Mouse (Mus musculus) 3T3-L1 (cell line): ENCODE results near the gene Elovl6.

Experiments
- DNase-seq: peaks from one replicate; pipeline ENCODE4 v3.0.0-alpha.2; 2015; ENCODE audit warnings: low read depth, low spot score

Gene Elovl6

GRCm38 (mm10) chr3:129541456-129541855 is 9.3 kb downstream of the Elovl6 start:
- DNase-seq, result no peak

- no peak for DNase-seq
Measured at GRCm38 (mm10) chr3:129543376-129543775, 11.2 kb downstream of the Elovl6 start.

- no peak for DNase-seq
Measured at GRCm38 (mm10) chr3:129544217-129544616, 12.1 kb downstream of the Elovl6 start.

GRCm38 (mm10) chr3:129545228-129545627 is 13.1 kb downstream of the Elovl6 start:
- no peak for DNase-seq

GRCm38 (mm10) chr3:129545801-129546200 is 13.6 kb downstream of the Elovl6 start:
- no peak for DNase-seq

- DNase-seq, result no peak
Measured at GRCm38 (mm10) chr3:129547837-129548435, 15.8 kb downstream of the Elovl6 start.

GRCm38 (mm10) chr3:129548760-129549159 is 16.6 kb downstream of the Elovl6 start:
- no peak for DNase-seq

- no peak for DNase-seq
Measured at GRCm38 (mm10) chr3:129549546-129549945, 17.4 kb downstream of the Elovl6 start.

GRCm38 (mm10) chr3:129551581-129552290 is 19.6 kb downstream of the Elovl6 start:
- no peak for DNase-seq

- no peak for DNase-seq
Measured at GRCm38 (mm10) chr3:129552370-129552769, 20.2 kb downstream of the Elovl6 start.

GRCm38 (mm10) chr3:129553173-129553572 is 21.0 kb downstream of the Elovl6 start:
- no peak for DNase-seq

GRCm38 (mm10) chr3:129553661-129554060 is 21.5 kb downstream of the Elovl6 start:
- DNase-seq, result no peak

- no peak for DNase-seq
Measured at GRCm38 (mm10) chr3:129554436-129554835, 22.3 kb downstream of the Elovl6 start.

GRCm38 (mm10) chr3:129557048-129557447 is 24.9 kb downstream of the Elovl6 start:
- DNase-seq, result no peak

GRCm38 (mm10) chr3:129557566-129557965 is 25.4 kb downstream of the Elovl6 start:
- no peak for DNase-seq

GRCm38 (mm10) chr3:129558016-129558955 is 26.1 kb downstream of the Elovl6 start:
- no peak for DNase-seq

GRCm38 (mm10) chr3:129560068-129560467 is 27.9 kb downstream of the Elovl6 start:
- DNase-seq, result no peak

GRCm38 (mm10) chr3:129561011-129561410 is 28.9 kb downstream of the Elovl6 start:
- no peak for DNase-seq

GRCm38 (mm10) chr3:129561853-129562252 is 29.7 kb downstream of the Elovl6 start:
- no peak for DNase-seq

- DNase-seq, result no peak
Measured at GRCm38 (mm10) chr3:129562411-129562810, 30.3 kb downstream of the Elovl6 start.

- DNase-seq, result no peak
Measured at GRCm38 (mm10) chr3:129563807-129564206, 31.7 kb downstream of the Elovl6 start.

- DNase-seq, result no peak
Measured at GRCm38 (mm10) chr3:129564852-129565251, 32.7 kb downstream of the Elovl6 start.
